Mouse (Mus musculus) gastrocnemius, postnatal 14 days (tissue): Measurements from ENCODE around the gene Aftph. TPM values are rescaled to one million over a fixed set of nuclear protein-coding genes. Genes with fewer than 3 reads are reported as not detected.

Experiments
- total RNA-seq, 2 experiments: library from RNA; stranded (reverse); gene quantifications; 2 replicates each; pipeline ENCODE4 v1.2.3; 2021

The Aftph gene
- total RNA-seq, 2 experiments from 2014 or later: 14.2 to 15.7 TPM

Other genes starting within 250 kb of the Aftph start
- 10 to 100 TPM in 1 of 2 experiments, 1 to 10 TPM in 1; 9.6 to 12.0 TPM for gene Sertad2, start 198.3 kb downstream of the Aftph start, total RNA-seq
- gene Lgalsl, start 89.5 kb upstream of the Aftph start, total RNA-seq: 10 to 100 TPM; 59.2 to 59.6 TPM